Mouse (Mus musculus): ENCODE measurements around the gene 4933402N22Rik. TPM values are rescaled to one million over a fixed set of nuclear protein-coding genes. Genes with fewer than 3 reads are reported as not detected.
"Not testable (repeated sequence)": the region's sequence is repeated elsewhere in the genome, so short reads cannot be mapped to it uniquely, and the experiment has no call there.

Gene 4933402N22Rik
- not detected in 2 replicates for polyA plus RNA-seq (2015; fragmentation: Nextera tagmentation; extraction: Ambion mirVana)

DNA sequence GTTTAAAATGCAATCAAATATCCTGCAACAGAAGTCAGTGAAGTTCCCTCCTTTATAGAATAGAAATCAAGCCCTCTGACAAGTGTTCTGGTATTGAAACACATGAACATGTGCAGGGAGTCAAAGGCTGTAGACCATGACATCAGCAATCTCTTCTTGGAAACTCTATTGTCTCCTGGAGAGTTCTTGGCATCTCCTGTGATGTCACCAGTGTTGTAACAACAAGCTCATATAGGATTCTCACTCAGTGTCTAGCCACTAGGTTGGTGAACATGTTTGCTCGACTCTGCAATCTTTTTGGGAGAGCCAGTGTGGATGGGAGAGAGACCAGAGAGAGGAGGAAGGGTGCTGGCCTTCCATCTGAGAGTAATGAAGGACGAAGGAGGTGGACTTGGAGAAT lies at the start of gene 4933402N22Rik:
4933402N22Rik (plus strand) TSS at position 301 of the 400 bp plus-strand sequence.
- not testable (repeated sequence) for H3K4me3 ChIP-seq (replicated peaks); H3K27ac ChIP-seq; H3K36me3 ChIP-seq; H3K27me3 ChIP-seq (replicated peaks); H3K9ac ChIP-seq; ATAC-seq; H3K4me1 ChIP-seq (replicated peaks); H3K9me3 ChIP-seq; H3K4me2 ChIP-seq (replicated peaks)
- 50% methylated on average over 1 of the region's 2 CpGs for WGBS

DNA sequence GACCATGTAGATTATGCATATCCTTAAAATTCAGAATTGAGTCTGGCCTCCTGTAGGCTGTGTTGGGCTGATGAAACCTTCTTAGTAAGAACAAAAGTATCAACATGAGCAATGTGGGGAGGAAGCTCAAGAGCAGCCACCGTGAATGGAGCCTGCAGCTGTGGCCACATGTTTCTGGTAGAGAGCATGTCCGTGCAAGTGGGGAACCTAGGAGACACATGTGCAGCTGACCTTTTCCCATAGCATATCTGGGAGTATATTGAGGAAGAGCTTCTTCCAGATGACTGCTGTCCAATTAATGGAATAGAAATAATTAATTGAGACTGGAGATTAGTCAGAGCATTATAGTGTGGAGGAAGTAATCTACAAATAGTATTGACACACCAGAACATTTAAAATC lies 5.9 kb downstream of the 4933402N22Rik start:
- not testable (repeated sequence) for H3K4me3 ChIP-seq (replicated peaks); H3K27me3 ChIP-seq (replicated peaks); H3K9ac ChIP-seq; H3K9me3 ChIP-seq; H3K36me3 ChIP-seq; ATAC-seq; H3K27ac ChIP-seq; H3K4me2 ChIP-seq (replicated peaks); H3K4me1 ChIP-seq (replicated peaks)
- WGBS: 73% methylated on average over 2 of the region's 2 CpGs

Other genes with a start within 250 kb of the 4933402N22Rik start
- not detected in 2 replicates for gene Gm8922, start 236.1 kb upstream of the 4933402N22Rik start, polyA plus RNA-seq (2015; fragmentation: Nextera tagmentation; extraction: Ambion mirVana)
- not detected in 2 replicates for gene Gm8926, start 147.5 kb upstream of the 4933402N22Rik start, polyA plus RNA-seq (2015; fragmentation: Nextera tagmentation; extraction: Ambion mirVana)
- not detected in 2 replicates for gene Gm6465, start 72.5 kb upstream of the 4933402N22Rik start, polyA plus RNA-seq (2015; fragmentation: Nextera tagmentation; extraction: Ambion mirVana)

All from intestine, embryonic 15.5 days (tissue).